Mouse (Mus musculus) lung, postnatal 14 days (tissue): Measurements from ENCODE around the gene Angptl6.

Experiments
- DNase-seq: peaks from one replicate; pipeline ENCODE4 v3.0.0; 2021

The Angptl6 gene

DNA sequence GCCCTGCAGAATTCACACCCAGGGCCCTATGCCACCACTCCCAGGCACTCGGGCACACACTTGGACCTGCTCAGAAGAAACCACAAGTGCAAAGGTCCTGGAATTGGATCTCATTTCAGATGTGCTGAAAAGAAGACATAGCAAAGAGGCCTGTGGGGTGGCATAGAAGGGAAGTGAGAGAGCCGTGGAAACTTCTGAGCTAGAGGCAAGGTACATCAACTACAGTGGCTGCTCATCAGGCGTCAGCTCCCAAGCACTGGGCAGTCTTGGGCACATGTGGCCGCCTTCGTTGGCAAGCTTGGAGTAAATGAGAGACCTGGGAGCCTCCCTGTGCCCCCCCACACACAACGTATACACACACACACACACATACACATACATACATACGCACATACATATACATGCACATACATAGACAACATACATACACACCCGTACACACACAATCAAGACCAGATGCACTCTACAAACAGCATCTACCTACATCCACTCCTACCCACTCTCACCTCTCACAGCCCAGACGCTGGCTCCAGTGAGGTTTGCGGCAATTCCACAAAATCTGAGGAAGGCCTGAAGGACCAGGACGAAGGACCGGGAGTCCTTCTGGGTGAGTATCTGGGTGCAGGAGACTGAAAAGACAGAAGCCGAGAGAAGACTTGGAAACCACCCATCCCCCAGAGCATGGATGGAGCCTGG is at the start of gene Angptl6:
Gene Angptl6 (minus strand): TSS at position 631 of the 696 bp plus-strand sequence.
- no peak for DNase-seq

DNA sequence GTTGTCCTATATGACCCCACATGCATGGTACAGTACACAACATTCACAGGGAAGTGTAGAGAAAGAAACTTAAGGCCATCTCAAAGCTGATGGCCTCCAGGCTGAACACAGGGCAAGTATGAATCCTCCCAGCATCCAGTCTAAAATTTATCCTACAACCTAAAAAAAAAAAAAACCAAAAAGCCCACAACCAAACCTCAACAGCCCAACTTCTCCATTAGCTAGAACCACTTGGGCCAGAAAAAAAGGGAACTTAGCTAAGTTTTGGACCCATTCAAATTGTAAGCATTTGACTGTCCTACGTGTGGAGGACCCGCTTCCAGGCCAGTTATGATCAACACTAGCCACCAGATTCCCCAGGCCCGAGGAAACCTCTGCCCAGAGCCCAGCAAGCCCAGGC is 43.7 kb upstream of the Angptl6 start:
- DNase-seq: no peak

DNA sequence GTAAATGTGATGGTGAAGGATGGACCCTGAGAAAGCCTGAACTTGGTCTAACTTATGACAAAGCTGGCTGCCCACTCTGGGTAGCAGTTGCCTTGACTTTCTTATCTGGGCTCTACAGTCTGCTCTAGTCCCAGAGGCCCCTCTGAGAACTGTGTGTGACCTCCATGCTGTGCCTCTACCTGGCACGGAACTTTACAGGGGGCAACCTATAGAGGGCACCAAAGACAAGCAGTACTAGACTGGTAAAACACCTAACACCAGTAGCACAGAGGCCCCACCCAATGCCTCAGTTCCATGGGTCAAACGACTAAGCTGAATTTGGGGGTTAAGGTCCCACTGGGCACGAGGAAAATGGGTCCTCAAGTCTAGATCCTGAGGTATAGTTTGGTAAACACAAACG is 36.6 kb upstream of the Angptl6 start:
- peak; percentile 39 for DNase-seq

DNA sequence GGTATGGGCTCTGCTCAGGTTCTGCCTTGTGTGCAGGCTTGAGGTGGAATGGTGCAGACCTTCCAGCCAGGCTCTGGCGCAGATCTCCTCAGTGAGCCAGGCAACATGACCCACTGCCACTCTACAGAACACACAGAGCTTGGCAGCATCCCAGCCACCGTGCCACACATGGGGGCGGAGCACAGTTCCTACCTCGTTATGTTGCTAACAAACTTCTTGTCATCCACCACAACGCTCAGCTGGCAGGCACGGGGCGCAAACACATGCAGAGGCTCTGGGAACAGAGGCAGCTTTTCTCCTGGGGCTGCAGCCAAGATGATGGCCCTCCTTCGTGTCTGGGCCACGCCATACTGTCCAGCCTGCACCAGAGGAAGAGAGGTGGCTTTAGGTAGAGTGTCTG is 30.4 kb upstream of the Angptl6 start:
- DNase-seq: no peak

DNA sequence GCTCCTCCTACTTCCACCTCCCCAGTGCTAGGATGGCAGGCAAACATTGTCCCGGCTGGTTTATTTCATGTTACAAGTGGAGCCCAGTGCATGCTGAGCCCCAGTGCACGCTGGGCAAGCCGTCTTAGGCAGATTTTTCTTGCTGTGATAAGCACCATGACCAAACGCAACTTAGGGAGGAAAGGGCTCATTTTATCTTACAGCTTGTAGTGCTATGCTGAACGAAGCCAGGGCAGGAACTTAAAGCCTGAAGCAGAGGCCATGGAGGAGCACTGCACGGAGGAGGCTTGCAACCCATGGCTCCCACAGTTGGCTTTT is 22.6 kb upstream of the Angptl6 start:
- no peak for DNase-seq

DNA sequence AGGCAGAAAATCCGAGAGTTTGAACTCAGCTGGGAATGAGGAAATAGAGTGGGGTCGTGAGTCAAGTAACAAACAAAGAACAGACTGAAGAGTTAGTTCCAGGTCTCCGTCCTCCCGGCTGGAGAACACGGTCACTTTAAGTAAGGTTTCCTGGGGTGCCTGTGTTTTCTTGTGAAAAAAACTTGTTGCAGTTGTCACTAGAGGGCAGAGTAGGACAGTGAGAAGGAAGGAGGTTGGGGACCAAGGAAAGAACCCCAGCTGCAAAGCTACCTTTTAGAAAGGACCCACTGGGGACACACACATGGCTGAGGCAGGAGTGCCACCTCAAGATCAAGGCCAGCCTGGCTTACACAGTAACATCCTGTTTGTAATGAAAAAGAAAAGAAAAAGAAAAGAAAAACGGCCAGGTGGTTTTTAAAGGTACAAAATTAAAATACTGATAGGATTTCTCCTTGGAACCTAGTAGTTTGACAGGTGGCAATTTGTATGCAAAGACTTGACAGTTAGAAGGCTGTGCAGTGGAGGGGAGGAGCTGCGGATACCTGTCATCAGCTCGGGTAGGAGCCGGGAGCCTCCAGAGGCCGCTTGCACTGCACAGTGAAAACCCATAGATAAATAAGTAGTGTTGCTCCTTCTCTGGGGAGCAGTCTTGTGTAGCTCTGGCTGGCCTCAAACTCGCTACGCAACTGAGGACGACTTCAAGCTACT is 22.1 kb upstream of the Angptl6 start:
- peak; percentile 52 for DNase-seq

DNA sequence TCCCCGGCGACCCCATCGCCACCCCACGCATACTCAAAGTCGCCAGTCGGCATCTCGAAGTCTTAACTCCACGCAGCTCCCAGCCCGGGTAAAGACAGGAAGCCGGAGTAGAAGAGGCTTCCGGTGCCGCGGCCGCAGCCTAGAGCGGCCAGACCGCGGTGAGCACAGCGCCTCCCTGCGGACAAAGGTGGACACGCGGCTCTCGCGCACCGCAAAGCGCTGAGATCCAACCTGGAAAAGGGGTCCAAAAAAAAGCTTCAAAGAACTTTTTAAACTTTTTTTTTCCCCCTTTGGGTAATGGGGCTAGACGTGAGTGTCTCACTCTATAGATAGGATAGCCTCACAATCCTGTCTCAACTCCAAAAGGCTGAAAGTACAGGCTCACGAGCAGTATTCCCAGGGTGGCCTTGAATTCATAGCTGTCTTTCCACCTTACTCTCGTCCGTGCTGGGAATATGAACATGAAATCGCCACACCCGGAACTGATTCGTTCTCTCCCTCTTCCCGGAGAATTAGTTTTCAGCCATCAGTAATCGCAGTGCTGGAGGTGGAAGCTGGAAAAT is 19.1 kb upstream of the Angptl6 start, which contains the start of gene Eif3g:
Gene Eif3g (minus strand): TSS at position 113 of the 563 bp plus-strand sequence.
- peak; percentile 90 for DNase-seq

DNA sequence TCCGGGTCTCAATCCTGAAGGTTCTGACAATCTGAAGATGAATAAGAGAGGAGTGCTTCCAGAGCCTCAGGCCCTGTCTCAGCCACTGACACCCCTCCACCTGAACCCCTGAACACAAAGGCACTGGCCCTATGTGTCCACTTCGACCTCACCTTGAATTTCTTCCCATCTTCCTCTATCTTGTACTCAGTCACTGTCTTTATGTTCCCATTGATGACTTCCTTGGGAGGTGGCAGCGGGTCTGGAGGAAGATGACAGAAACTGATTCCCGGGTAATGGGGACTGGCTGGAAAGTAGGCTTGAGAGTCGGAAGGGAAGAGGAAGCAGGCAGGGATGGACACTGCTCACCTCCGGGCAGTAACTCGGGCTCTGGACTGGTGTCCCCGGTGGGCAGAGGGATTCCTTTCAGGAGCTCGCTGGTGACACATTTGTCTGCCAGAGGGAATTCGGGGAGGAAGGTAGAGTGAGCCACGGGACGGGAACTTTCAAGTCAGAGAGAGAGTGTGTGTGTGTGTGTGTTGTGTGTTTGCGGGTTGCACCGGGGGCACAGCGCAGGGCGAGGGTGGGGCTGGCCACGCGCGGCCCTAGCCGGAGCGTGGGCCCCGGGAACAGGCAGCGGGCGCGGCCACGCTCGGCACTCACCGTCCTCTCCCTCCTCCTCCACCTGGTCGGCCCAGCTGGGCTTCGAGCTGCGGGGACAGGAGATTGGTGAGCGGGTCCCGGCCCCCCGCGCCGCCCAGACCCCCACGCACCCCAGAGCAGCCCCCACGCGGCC is 18.4 kb upstream of the Angptl6 start:
- DNase-seq: no peak

DNA sequence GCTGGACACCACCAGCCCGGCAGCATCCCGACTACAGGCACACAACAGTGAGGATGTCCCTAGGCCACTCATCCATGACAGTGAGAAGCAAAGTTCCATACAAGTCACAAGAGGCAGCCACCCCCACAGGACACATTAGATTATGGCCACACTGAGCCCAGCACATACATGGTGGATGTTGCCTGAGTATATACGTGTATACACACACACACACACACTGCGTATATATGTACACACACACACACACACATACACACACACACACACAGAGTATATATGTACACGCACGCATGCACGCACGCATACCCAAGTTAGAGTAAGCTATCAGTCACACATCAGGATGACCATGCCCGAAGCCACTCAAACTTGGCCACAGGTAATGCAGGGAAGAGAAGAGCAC is 15.9 kb upstream of the Angptl6 start:
- no peak for DNase-seq

DNA sequence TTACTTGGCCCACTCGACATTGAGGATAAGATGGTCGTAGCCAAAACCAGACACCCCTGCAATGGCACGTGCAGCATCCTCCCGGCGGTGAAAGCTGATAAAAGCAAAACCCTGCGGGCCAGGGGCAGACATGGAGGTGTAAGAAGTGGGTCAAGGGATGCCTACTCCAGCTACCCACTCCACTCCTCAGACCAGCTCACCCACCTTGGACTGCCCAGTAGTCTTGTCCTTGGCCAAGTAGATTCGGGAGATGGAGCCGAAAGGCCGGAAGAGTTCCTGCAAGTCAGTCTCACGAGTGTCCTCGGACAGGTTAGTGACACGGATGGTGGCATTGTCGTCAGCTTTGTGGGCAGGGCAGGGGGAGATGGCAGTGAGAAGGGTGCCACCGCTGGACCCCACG is 15.1 kb upstream of the Angptl6 start:
- DNase-seq: no peak

DNA sequence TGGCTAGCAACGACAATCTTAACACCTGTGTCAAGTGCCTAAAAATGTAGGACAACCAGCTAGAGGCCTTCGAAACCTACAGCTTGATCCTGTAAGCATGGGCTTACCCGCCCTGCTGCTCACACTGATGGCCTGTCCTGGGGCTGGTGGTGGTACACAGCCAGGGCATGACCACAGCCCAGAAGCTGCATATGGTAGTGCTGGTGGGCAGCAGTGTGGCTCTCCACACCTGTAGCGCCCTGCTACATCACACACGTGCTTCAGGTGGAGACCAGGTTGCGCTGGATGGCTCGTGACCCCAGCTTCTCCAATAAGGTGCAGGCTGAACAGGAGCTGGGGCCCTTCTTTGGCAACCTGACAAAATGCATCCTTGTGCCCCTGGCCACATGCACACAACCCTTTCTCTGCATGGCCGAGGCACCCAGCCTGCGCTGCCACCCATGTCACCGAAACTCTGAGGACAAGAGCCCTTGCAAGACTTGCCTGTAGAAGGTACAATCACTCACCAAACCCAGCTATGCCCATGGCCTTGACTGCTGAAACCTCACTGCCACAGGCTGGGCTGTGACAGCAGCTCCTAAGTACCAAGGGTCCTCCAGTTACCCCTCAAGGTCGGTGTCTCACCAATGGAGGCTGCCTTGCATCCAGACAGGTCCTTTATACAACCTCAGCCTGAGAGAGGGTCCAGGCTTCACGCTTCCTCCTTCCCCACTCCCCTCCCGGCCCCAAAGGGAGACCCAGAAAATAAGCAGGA is 14.2 kb upstream of the Angptl6 start:
- DNase-seq: no peak

DNA sequence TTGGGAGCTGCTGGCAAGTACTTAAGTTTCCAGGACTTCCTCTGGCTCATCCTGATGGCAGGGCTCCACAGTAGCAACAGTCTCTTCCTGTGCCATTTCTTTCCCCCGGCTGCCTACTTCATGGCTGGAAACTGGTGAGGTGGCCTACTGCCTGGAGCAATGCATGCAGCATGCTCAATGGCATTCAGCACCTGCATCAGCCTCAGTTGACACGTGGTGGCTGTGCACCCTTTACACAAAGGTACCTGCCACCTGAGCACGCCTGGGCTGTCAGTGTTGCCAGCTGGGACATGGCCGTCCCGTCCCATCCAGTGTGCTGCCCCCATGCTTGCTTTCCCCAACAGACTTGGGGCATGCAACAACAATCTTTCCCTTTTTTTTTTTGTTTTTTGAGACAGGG is 13.5 kb upstream of the Angptl6 start:
- DNase-seq: no peak

DNA sequence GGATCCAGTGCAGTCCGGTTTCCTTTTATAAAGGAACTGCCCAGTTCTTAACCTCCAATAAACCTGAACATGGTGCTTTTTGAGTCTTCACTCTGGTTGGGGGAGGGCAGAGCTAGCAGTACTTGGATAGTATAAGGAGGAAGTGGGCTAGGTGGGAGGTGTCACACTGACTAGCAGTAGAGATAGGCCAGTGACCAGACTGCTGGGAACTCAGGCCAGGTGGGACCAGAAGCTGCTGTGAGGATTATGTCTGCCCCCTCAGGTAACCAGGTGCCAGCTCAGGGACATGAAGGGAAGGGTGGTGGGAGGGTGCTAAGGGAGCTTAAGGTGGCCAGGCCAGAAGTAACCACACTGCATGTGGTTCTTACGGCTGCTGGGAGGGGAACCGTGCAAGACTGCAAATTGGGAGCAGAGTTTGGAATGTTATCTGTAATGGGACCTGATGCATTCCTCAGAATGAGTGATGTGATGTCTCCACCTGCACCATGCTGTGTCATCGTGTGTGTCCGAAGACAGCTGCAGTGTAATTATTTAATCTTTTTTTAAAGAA is 12.7 kb upstream of the Angptl6 start:
- DNase-seq: no peak

DNA sequence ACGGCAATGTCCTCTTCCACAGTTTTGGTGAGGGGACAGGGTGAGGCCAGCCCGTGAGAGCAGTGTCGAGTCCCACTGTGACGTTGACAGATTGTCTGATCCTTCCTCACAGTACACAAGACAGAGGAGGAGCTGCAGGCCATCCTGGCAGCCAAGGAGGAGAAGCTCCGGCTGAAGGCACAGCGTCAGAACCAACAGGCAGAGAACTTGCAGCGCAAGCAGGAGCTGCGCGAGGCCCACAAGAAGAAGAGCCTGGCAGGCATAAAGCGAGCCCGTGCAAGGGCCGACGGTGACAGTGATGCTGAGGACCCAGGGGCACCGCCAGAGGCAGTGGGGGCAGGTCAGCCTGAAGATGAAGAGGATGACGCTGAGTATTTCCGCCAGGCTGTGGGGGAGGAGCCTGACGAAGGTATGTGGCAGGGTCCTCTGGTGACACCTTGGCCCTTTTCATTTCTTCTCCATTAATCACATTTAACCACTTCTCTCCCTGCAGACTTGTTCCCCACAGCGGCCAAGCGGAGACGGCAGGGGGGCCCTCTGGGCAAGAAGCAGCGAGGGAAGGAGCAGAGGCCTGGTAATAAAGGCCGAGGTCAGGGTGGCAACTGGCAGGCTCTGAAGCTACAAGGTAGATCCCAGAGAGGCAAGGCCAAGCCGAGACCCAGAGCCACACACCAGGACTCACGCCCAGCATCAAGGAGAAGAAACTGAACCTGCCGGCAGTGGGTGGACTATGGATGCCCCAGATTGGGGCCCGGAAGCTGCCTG is 12.0 kb upstream of the Angptl6 start:
- no peak for DNase-seq

DNA sequence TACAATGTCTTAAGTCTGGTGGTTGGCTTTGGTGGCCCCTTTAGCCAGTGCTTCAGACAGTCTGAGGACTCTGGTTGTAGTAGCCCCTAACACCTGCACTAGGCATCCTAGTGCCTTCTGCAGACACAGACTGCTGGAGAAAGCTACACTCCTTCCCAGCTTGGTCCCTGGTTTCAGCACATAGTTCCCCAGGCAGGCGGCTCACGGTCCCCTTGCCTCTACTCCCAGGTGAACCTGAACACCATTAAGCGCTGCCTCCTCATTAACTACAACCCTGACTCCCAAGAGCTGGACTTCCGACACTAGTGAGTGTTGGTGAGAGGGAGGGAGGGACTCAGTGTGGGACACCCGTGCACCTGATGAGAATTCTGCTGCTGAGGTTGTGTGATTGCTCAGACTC is 10.9 kb upstream of the Angptl6 start:
- DNase-seq: no peak

DNA sequence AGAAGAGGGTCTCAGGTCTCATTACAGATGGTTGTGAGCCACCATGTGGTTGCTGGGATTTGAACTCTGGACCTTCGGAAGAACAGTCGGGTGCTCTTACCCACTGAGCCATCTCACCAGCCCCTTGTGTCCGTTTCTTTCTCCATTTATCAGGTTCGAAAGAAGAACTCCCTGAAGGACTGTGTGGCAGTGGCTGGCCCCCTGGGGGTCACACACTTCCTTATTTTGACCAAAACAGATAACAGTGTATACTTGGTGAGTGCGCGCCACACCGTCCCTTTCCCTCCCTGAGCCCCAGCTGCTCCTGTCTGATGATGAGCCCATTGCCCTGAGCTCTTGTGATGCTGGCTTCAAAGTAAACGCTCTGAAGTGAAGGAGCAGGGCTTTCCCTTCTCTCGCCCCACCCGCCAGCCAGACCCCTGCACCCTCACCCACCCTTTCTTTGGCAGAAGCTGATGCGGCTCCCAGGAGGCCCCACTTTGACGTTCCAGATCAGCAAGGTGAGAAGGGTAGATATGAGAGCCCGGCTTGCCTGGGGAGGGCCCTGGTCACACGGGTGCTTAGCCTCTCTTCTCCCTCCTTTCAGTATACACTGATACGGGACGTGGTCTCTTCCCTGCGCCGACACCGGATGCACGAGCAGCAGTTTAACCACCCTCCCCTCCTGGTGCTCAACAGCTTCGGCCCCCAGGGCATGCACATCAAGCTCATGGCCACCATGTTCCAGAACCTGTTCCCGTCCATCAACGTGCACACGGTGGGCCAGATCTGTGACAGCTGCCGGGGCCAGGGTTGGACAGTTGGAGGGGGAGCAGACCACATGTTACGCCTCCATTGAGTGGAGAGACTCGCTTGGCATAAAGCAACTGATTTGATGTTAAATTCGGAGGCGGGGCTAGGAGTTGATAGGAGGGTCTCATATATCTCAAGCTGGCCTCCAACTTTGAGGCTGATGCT is 9.9 kb upstream of the Angptl6 start:
- no peak for DNase-seq

DNA sequence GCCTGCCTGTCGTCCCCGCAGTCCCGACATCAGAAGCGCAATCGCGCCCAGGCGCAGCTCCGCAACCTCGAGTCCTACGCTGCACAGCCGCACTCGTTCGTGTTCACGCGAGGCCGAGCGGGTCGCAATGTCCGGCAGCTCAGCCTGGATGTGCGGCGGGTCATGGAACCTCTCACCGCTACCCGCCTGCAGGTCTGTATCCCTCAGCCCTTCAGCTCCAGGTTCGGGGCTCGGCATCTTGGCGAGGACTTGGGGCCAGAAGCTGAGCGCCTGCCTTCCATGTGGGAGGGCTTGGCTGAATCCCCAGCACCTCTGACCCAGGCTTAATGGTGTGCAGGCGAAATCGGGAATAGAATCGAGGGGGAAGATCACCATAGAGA is 8.8 kb upstream of the Angptl6 start:
- no peak for DNase-seq

DNA sequence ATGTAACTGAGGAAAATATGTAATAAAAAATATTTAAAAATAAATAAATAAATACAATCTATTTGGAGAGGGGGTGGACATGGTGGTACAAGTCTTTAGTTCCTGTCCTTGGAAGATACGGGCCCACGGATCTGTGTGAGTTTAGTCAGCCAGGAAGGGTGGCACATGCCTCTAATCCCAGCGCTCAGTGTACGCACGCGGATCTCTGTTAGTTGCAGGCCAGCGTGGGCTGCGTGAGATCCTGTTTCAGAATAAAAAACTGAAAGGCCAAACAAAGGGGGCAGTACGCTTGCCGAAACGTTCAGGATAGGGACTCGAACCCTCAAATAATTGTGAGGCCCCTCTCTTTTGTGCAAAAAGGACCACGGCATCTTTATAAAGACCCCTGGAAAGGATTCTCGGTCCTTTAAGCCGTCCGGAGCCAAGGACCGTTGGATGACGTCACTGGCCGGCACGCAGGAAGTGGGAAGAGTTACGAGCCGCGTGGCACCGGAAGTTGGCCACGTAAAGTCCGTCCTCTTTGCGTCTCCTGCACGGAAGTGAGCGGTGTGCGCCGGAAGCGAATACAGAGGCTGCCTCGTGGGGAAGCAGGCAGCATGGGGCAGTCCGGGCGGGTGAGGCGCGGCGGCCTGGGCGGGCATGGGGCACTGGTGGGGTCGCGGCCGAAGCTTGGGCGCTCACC is 8.3 kb upstream of the Angptl6 start, which contains the start of gene Ppan:
Gene Ppan (plus strand): TSS at position 472 of the 682 bp plus-strand sequence.
- DNase-seq: peak; percentile 96

DNA sequence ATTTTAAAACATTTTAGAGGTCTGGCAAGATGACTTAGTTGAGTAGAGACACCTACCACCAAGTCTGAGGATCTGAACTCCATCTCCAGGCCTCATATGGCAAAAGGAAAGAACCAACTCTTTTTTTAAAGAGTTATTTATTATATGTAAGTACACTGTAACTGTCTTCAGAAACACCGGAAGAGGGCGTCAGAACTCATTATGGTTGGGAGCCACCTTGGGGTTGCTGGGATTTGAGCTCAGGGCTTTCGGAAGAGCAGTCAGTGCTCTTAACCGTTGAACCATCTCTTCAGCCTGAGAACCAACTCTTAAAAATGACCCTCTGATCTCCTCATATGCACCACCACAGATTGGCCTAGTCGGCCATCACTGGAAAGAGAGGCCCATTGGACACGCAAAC is 7.7 kb upstream of the Angptl6 start:
- DNase-seq: no peak

DNA sequence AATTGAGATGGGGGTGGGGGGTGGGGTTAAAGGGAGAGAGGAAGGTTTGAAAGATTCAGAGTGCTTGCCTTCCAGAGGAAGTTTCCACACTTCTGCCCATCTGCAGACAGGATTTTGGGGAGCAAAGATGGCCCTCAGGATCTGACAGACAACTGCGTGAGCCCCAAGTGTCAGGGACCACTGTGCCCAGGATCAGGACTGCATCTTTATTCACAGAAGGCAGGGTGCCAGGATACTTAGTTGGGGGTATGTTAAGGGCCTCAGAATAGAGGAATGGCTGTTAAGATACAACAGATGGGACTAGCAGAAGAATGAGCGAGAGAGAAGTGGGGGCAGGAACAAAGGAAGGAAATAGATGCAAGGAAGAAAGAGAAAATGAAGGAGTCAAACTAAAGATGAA is 7.0 kb upstream of the Angptl6 start:
- DNase-seq: no peak
